Mouse (Mus musculus) limb, embryonic 12.5 days (tissue): Measurements from ENCODE around the gene Fes. TPM values are rescaled to one million over a fixed set of nuclear protein-coding genes. Genes with fewer than 3 reads are reported as not detected.
A peak's percentile ranks its signal among the peaks of the same experiment; 100 is the strongest.
"Not testable (repeated sequence)": the region's sequence is repeated elsewhere in the genome, so short reads cannot be mapped to it uniquely, and the experiment has no call there.

ENCODE experiments used
- ATAC-seq: fragments of 200-750 bp; cut with Nextera tagmentation; 2 replicates; pipeline ENCODE4 v1.8.0; 2017; ENCODE audit warnings: low read depth, moderate TSS enrichment; ENCODE audit not compliant: insufficient number of reproducible peaks, insufficient read depth, low FRiP score, low TSS enrichment
- H3K27ac ChIP-seq: fragments of 300-500 bp; sonication (generic); 2 replicates; pipeline ENCODE4 v1.5.1; 2016; ENCODE audit warnings: mild to moderate bottlenecking, moderate library complexity
- H3K27me3 ChIP-seq: fragments of 300-500 bp; sonication (generic); 2 replicates; pipeline ENCODE4 v1.6.1; 2016; ENCODE audit warnings: mild to moderate bottlenecking, moderate library complexity
- H3K36me3 ChIP-seq: fragments of 300-500 bp; sonication (generic); 2 replicates; pipeline ENCODE4 v1.6.1; 2016; ENCODE audit warnings: mild to moderate bottlenecking, moderate library complexity
- H3K4me1 ChIP-seq: fragments of 300-500 bp; sonication (generic); replicated peaks from 2 replicates; pipeline ENCODE4 v1.6.1; 2016
- H3K4me2 ChIP-seq: fragments of 300-500 bp; sonication (generic); 2 replicates; pipeline ENCODE4 v1.6.1; 2016; ENCODE audit warnings: mild to moderate bottlenecking, moderate library complexity
- H3K4me3 ChIP-seq: fragments of 300-500 bp; sonication (generic); replicated peaks from 2 replicates; pipeline ENCODE4 v1.5.1; 2016; ENCODE audit warnings: mild to moderate bottlenecking
- H3K9ac ChIP-seq: fragments of 300-500 bp; sonication (generic); replicated peaks from 2 replicates; pipeline ENCODE4 v1.6.1; 2016; ENCODE audit warnings: mild to moderate bottlenecking, moderate library complexity
- H3K9me3 ChIP-seq: fragments of 300-500 bp; sonication (generic); 2 replicates; pipeline ENCODE4 v1.6.1; 2016; ENCODE audit warnings: mild to moderate bottlenecking, moderate library complexity
- WGBS: fragments of 180-500 bp; shearing (Covaris S2); methylation state at CpG from one replicate; pipeline ENCODE4 v1.1.7; 2016; 5-methylcytosine and 5-hydroxymethylcytosine counted together
- polyA plus RNA-seq: library from polyadenylated mRNA; unstranded; fragments of >200 nt; fragmentation: Nextera tagmentation; extraction: Ambion mirVana; gene quantifications from 2 replicates; pipeline ENCODE4 v1.2.1, GENCODE M21; 2016

The Fes gene
- polyA plus RNA-seq, 1 experiment from 2014 or later = 11.0 TPM

GRCm38 (mm10) chr7:80404101-80404894 is 16.6 kb upstream of the Fes start:
- no peaks in the 10 kb centered on the region for H3K36me3 ChIP-seq
- H3K9me3 ChIP-seq = no peaks in the 10 kb centered on the region
- peaks cover 17% of the 10 kb centered on the region for H3K27me3 ChIP-seq
- peaks cover 26% of the 10 kb centered on the region for H3K4me1 ChIP-seq
- no peak overlapping the region for H3K4me3 ChIP-seq
- no peak overlapping the region for H3K9ac ChIP-seq
- ATAC-seq = no peak
- H3K4me2 ChIP-seq = no peak overlapping the region
- H3K27ac ChIP-seq = no peak overlapping the region
- WGBS = 70% methylated on average over 7 of the region's 7 CpGs

- Histone ChIP-seq H3K4me3 (0 out of 2 replicates have a peak overlapping the region, but pooled peaks have one; percentile 95), H3K4me2 (peak overlapping the region; percentile 80), H3K36me3 (peaks cover 2% of the 10 kb centered on the region; the same call in 1 of the 2 replicates), H3K27me3 (peaks cover 17% of the 10 kb centered on the region), H3K4me1 (peaks cover 33% of the 10 kb centered on the region), H3K27ac (no peak overlapping the region), H3K9ac (no peak overlapping the region; the same call in 1 of the 2 replicates), H3K9me3 (no peaks in the 10 kb centered on the region)
- 54% methylated on average over 9 of the region's 9 CpGs for WGBS
- no peak for ATAC-seq
These were observed 15.8 kb upstream of the Fes start for GRCm38 (mm10) chr7:80403551-80403950.

- ATAC-seq = peak; percentile 34; the same call in 1 of the 2 replicates
- H3K36me3 ChIP-seq = peaks cover 10% of the 10 kb centered on the region
- peak overlapping the region; percentile 95 for H3K4me3 ChIP-seq
- H3K4me1 ChIP-seq = peaks cover 35% of the 10 kb centered on the region
- WGBS = under 1% methylated on average over 59 of the region's 92 CpGs
- peak overlapping the region; percentile 91 for H3K4me2 ChIP-seq
- no peaks in the 10 kb centered on the region for H3K9me3 ChIP-seq
- peaks cover 17% of the 10 kb centered on the region for H3K27me3 ChIP-seq
- H3K27ac ChIP-seq = peak overlapping the region; percentile 89
- peak overlapping the region; percentile 92 for H3K9ac ChIP-seq
These were observed 15.0 kb upstream of the Fes start for GRCm38 (mm10) chr7:80402651-80403321.

- H3K36me3 ChIP-seq = peaks cover 17% of the 10 kb centered on the region
- peaks cover 17% of the 10 kb centered on the region for H3K27me3 ChIP-seq
- H3K4me2 ChIP-seq = peak overlapping the region; percentile 91
- peak overlapping the region; percentile 95 for H3K4me3 ChIP-seq
- under 1% methylated on average over 100 of the region's 102 CpGs for WGBS
- peak overlapping the region; percentile 89 for H3K27ac ChIP-seq
- H3K4me1 ChIP-seq = peaks cover 35% of the 10 kb centered on the region
- H3K9me3 ChIP-seq = no peaks in the 10 kb centered on the region
- peak; percentile 43; the same call in 1 of the 2 replicates for ATAC-seq
- peak overlapping the region; percentile 92 for H3K9ac ChIP-seq
These were observed 14.3 kb upstream of the Fes start for GRCm38 (mm10) chr7:80401860-80402641.

GRCm38 (mm10) chr7:80401041-80401859 is 13.5 kb upstream of the Fes start:
- Histone ChIP-seq H3K27ac (peak overlapping the region; percentile 89), H3K9me3 (no peaks in the 10 kb centered on the region), H3K27me3 (peaks cover 17% of the 10 kb centered on the region), H3K9ac (peak overlapping the region; percentile 92), H3K4me3 (peak overlapping the region; percentile 95), H3K4me1 (peaks cover 35% of the 10 kb centered on the region), H3K4me2 (peak overlapping the region; percentile 91), H3K36me3 (peaks cover 25% of the 10 kb centered on the region)
- no peak for ATAC-seq
- WGBS = 18% methylated on average over 5 of the region's 5 CpGs

- H3K4me3 ChIP-seq = peak overlapping the region; percentile 95; the same call in 1 of the 2 replicates
- peaks cover 30% of the 10 kb centered on the region for H3K36me3 ChIP-seq
- H3K4me2 ChIP-seq = peak overlapping the region; percentile 91
- peak overlapping the region; percentile 45 for H3K9ac ChIP-seq
- H3K4me1 ChIP-seq = peaks cover 35% of the 10 kb centered on the region
- no peak for ATAC-seq
- 69% methylated on average over 6 of the region's 6 CpGs for WGBS
- H3K9me3 ChIP-seq = no peaks in the 10 kb centered on the region
- peak overlapping the region; percentile 56 for H3K27ac ChIP-seq
- peaks cover 12% of the 10 kb centered on the region for H3K27me3 ChIP-seq
These were observed 12.8 kb upstream of the Fes start for GRCm38 (mm10) chr7:80400571-80400970.

GRCm38 (mm10) chr7:80400099-80400498 is 12.4 kb upstream of the Fes start:
- WGBS = 43% methylated on average over 5 of the region's 5 CpGs
- Histone ChIP-seq H3K4me1 (peaks cover 35% of the 10 kb centered on the region), H3K36me3 (peaks cover 35% of the 10 kb centered on the region), H3K9me3 (no peaks in the 10 kb centered on the region), H3K27me3 (peaks cover 10% of the 10 kb centered on the region), H3K4me3 (no peak overlapping the region), H3K9ac (peak overlapping the region; percentile 45), H3K4me2 (peak overlapping the region; percentile 91), H3K27ac (0 out of 2 replicates have a peak overlapping the region, but pooled peaks have one; percentile 56)
- ATAC-seq = no peak

- H3K9ac ChIP-seq = peak overlapping the region; percentile 18; the same call in 1 of the 2 replicates
- no peak overlapping the region for H3K4me2 ChIP-seq
- no peak for ATAC-seq
- WGBS = 79% methylated on average over 9 of the region's 9 CpGs
- no peak overlapping the region for H3K4me3 ChIP-seq
- no peaks in the 10 kb centered on the region for H3K9me3 ChIP-seq
- no peaks in the 10 kb centered on the region for H3K27me3 ChIP-seq
- H3K27ac ChIP-seq = no peak overlapping the region
- H3K36me3 ChIP-seq = peaks cover 44% of the 10 kb centered on the region
- H3K4me1 ChIP-seq = peaks cover 35% of the 10 kb centered on the region
These were observed 11.1 kb upstream of the Fes start for GRCm38 (mm10) chr7:80398654-80399444.

- Histone ChIP-seq H3K4me3 (no peak overlapping the region), H3K9me3 (no peaks in the 10 kb centered on the region), H3K27ac (no peak overlapping the region), H3K4me2 (no peak overlapping the region), H3K4me1 (peaks cover 32% of the 10 kb centered on the region), H3K9ac (0 out of 2 replicates have a peak overlapping the region, but pooled peaks have one; percentile 18), H3K36me3 (peaks cover 52% of the 10 kb centered on the region), H3K27me3 (no peaks in the 10 kb centered on the region)
- no peak for ATAC-seq
- WGBS = 95% methylated on average over 9 of the region's 9 CpGs
These were observed 10.2 kb upstream of the Fes start for GRCm38 (mm10) chr7:80397986-80398385.

- WGBS = 86% methylated on average over 4 of the region's 4 CpGs
- H3K36me3 ChIP-seq = peaks cover 68% of the 10 kb centered on the region
- H3K27me3 ChIP-seq, ATAC-seq, H3K9me3 ChIP-seq, H3K27ac ChIP-seq, H3K4me2 ChIP-seq, H3K4me3 ChIP-seq, H3K9ac ChIP-seq: not testable (repeated sequence)
- H3K4me1 ChIP-seq = peaks cover 27% of the 10 kb centered on the region
These were observed 8.7 kb upstream of the Fes start for GRCm38 (mm10) chr7:80396427-80396826.
